Mouse (Mus musculus): ENCODE data around the gene Mdc1. TPM values are rescaled to one million over a fixed set of nuclear protein-coding genes. Genes with fewer than 3 reads are reported as not detected.

Gene Mdc1
- 4.3 and 4.5 TPM in 2 replicates for polyA plus RNA-seq (2012; rRNA removed)

DNA sequence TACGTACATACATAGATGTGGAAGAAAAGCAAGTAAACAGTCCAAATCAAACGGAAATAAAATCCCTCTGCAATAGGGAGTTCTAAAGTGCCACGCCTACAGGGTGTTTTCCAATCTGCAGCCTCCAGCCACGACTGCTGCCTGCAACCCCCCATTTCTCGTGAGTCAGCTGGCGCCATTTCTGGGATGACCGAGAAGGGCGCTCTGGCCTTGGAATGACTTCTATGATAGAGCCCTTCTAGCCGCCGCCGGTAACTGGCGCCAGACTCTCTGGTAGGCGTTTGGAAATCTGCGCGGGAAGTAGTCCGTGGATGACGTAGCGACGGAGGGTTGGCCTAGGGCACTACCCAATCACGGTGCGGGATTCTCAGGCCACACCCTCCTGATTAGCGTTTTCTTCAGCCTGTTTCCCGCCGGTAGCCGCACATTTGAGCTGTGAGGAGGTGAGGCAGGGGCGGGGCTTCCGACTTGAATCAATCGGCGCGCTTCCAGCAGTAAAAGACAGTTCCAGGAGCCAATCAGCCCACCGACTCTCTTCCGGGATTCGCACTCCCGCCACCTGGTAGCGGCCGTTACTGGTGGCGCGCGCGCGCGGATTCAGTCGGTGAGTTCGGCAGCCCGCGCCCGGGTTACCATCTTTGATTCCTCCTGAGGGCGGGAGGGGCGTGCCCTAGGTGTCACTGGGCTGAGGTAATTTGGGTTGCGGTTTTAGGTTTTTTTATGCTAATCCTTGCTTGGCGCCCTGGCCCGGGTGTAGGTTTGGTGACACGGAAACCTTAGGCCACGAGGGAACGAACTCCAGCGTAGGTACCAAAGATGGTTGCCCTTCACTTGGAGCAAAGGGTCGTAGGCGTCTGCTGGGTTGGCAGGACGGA is at the start of gene Mdc1:
Gene Mdc1 (plus strand): TSS at position 440 of the 875 bp plus-strand sequence.

DNA sequence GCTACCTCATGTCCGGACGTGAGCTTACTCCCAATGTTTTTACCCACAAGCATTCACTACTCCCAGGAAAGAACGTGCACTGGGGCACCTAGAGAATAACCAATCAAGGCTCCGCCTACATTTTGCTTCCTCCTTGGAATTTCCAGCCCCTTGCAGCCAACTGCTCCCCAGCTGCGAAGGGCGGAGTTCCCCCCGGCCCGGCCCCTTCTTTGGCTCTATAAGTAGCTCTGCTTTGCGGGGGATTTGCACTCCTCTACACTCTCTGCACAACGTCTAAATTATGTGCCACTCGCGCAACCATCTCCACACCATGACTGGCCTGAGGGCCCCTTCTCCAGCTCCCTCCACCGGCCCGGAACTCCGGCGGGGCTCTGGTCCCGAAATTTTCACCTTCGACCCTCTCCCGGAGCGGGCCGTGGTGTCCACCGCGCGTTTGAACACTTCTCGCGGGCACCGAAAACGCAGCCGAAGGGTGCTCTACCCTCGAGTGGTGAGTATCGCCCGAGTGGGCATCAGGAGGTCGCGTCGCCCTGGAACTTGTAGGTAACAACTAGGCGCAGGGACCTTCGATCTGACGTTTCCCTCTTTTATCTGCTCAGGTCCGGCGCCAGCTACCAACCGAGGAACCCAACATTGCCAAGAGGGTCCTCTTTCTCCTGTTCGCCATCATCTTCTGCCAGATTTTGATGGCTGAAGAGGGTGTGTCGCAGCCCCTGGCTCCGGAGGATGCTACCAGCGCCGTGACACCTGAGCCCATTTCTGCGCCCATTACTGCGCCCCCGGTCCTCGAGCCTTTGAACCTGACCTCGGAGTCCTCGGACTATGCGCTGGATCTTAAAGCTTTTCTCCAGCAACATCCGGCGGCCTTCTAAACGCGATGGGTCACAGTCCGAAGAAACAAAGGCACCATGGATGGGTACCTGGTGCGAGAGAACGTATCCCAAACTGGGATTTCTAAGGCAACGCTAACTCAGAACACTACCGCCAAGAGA is 19.6 kb upstream of the Mdc1 start, which contains the start of gene Ier3:
Gene Ier3 (plus strand): TSS at position 246 of the 992 bp plus-strand sequence.

GRCm38 (mm10) chr17:35822964-35823937 is 18.1 kb upstream of the Mdc1 start, which contains the start of gene Flot1:
Gene Flot1 (plus strand): TSS chr17:35823230.

DNA sequence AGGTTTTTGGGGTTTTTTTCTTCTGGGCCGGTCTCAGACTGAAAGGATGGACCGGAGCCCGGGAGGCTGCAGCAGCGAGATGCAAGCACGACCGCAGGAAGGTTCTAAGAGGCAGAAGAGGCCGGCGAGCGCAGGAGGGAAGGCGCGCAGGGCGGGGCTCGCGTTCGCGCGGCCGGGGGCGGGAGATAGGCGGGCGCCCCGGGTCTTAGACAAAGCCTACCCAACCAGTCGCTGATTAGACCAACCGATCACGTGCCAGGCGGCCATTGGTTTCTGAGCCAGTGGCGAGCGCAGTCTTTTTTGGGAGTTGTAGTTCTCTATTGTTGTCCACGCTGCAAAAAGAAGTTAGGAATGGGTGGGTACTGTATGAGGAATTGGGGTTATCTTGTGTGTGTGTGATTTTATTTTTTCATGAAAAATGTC is 3.2 kb upstream of the Mdc1 start, which contains the start of gene Tubb5:
Gene Tubb5 (minus strand): TSS at position 185 of the 423 bp plus-strand sequence.

GRCm38 (mm10) chr17:35861198-35861857 is 20.0 kb downstream of the Mdc1 start, which contains the start of gene Nrm:
Gene Nrm (plus strand): TSS chr17:35861318.

GRCm38 (mm10) chr17:35865481-35866280 is 24.4 kb downstream of the Mdc1 start, which contains the start of gene Ppp1r18:
Gene Ppp1r18 (plus strand): TSS chr17:35865593.

GRCm38 (mm10) chr17:35879245-35880057 is 38.1 kb downstream of the Mdc1 start, which contains the start of gene Dhx16:
Gene Dhx16 (plus strand): TSS chr17:35879819.

DNA sequence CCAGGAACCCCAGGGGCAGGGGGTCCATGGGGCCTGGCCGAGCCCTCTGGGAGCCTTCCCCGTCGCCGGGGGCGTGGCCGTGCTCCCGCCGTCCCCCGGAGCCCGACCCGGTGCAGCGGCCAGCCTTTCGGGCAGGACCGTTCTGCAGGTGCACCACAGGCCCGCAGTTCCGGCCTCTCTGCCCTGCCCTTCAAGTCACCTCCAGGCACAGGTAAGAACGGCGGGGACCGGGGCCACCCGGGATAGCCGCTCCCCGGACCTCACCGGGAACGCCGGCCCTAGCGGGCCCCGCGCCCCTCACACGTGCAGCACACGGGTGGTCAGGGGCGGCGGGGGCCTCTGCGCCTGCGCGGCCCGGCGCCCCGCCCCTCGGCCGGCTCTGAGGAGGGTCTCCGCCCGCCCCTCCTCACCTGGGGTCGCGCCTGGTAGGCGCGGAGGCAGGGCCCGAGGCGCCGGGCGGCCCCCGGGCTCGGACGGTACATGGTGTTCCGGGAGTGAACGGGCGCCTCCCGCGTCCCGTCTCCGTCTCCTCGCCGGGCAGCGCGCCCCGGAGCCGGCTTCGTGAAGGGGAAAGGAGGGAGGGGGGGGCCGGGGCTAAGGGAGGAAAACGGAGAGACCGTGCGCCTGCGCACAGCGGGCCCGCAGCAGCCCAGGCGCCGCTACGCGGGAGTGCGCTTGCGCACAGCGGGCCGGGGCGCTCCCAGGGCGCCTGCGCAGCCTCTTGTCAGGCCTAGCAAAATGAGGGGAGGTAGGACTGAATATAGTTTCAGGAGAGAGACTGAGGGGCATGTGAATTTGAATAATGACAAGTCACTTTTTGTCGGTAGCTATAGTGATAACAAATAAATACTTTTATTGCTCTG is 55.7 kb downstream of the Mdc1 start, which contains the start of gene 2310061I04Rik:
Gene 2310061I04Rik (minus strand): TSS at position 651 of the 863 bp plus-strand sequence.

Other genes starting within 250 kb of the Mdc1 start
- not detected in 2 replicates for gene Sfta2, start 240.0 kb upstream of the Mdc1 start, polyA plus RNA-seq (2012; rRNA removed)
- gene Gm9573, start 214.9 kb upstream of the Mdc1 start, polyA plus RNA-seq (2012; rRNA removed): not detected in 2 replicates
- 0.01 TPM in 2 replicates for gene Mucl3, start 197.8 kb upstream of the Mdc1 start, polyA plus RNA-seq (2012; rRNA removed)
- gene Vars2, start 173.9 kb upstream of the Mdc1 start, polyA plus RNA-seq (2012; rRNA removed): 6.9 and 8.3 TPM in 2 replicates
- gene Gtf2h4, start 167.8 kb upstream of the Mdc1 start, polyA plus RNA-seq (2012; rRNA removed): 14.3 and 15.4 TPM in 2 replicates
- gene Ddr1, start 136.9 kb upstream of the Mdc1 start, polyA plus RNA-seq (2012; rRNA removed): 2.2 TPM in 2 replicates
- 5.5 and 6.5 TPM in 2 replicates for gene Ier3, start 19.8 kb upstream of the Mdc1 start, polyA plus RNA-seq (2012; rRNA removed)
- 31.0 and 40.2 TPM in 2 replicates for gene Flot1, start 18.3 kb upstream of the Mdc1 start, polyA plus RNA-seq (2012; rRNA removed)
- gene Tubb5, start 3.2 kb upstream of the Mdc1 start, polyA plus RNA-seq (2012; rRNA removed): 251 and 259 TPM in 2 replicates
- gene Nrm, start 19.8 kb downstream of the Mdc1 start, polyA plus RNA-seq (2012; rRNA removed): 10.7 and 11.1 TPM in 2 replicates
- gene Ppp1r18, start 24.1 kb downstream of the Mdc1 start, polyA plus RNA-seq (2012; rRNA removed): 17.4 and 18.6 TPM in 2 replicates
- 36.4 and 41.5 TPM in 2 replicates for gene Dhx16, start 38.3 kb downstream of the Mdc1 start, polyA plus RNA-seq (2012; rRNA removed)
- 11.1 and 12.8 TPM in 2 replicates for gene 2310061I04Rik, start 55.9 kb downstream of the Mdc1 start, polyA plus RNA-seq (2012; rRNA removed)
- 9.1 and 9.2 TPM in 2 replicates for gene Atat1, start 68.6 kb downstream of the Mdc1 start, polyA plus RNA-seq (2012; rRNA removed)
- 47.1 and 48.3 TPM in 2 replicates for gene Mrps18b, start 74.9 kb downstream of the Mdc1 start, polyA plus RNA-seq (2012; rRNA removed)
- gene Ppp1r10, start 74.9 kb downstream of the Mdc1 start, polyA plus RNA-seq (2012; rRNA removed): 13.7 and 14.0 TPM in 2 replicates
- gene Abcf1, start 128.2 kb downstream of the Mdc1 start, polyA plus RNA-seq (2012; rRNA removed): 33.2 and 37.2 TPM in 2 replicates
- gene Gnl1, start 138.3 kb downstream of the Mdc1 start, polyA plus RNA-seq (2012; rRNA removed): 4.6 and 5.7 TPM in 2 replicates
- 6.0 and 6.7 TPM in 2 replicates for gene Prr3, start 138.7 kb downstream of the Mdc1 start, polyA plus RNA-seq (2012; rRNA removed)
- gene H2-T24, start 179.0 kb downstream of the Mdc1 start, polyA plus RNA-seq (2012; rRNA removed): 14.1 and 14.9 TPM in 2 replicates
- gene H2-T23, start 191.3 kb downstream of the Mdc1 start, polyA plus RNA-seq (2012; rRNA removed): 112 and 121 TPM in 2 replicates
- gene H2-T22, start 201.2 kb downstream of the Mdc1 start, polyA plus RNA-seq (2012; rRNA removed): 14.6 and 16.9 TPM in 2 replicates
- not detected in 2 replicates for gene Gm6034, start 201.4 kb downstream of the Mdc1 start, polyA plus RNA-seq (2012; rRNA removed)
- 0.03 and 0.16 TPM in 2 replicates for gene Gm11127, start 216.9 kb downstream of the Mdc1 start, polyA plus RNA-seq (2012; rRNA removed)